Comparison of ENCODE assay signal across 16 mouse cellular contexts in the genomic region with DNA sequence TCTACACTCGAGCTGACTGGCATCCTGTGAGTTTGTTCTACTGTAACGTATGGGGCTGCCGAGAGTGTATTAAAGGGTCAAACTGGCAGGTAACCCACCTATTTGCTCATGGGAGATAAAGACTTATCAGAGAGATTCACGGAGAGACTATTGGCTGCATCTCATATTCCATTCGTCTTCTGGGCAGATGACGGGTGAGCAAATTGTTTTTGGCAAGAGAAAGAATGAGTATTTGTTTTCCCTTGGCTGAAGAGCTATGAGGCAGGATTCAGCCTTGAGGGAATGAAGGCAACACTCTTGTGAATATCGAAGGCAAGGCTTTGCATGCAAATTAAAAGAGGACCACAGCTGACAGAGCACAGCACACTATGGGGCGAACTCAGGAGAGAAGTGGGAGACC. TPM values are rescaled to one million over a fixed set of nuclear protein-coding genes. Genes with fewer than 3 reads are reported as not detected.
A peak's percentile ranks its signal among the peaks of the same experiment; 100 is the strongest.
DNase-seq lines count a peak whose midpoint lies in the region; ATAC-seq lines count a peak whose summit lies in the region.
"Had no signal": no experiment of that assay in that cellular context is flagged by ENCODE, and none has a peak within 500 bp of the region (broad histone marks: within the 10 kb centered on the region; RNA-seq: fewer than 3 reads in every experiment).

No protein-coding gene starts in this region.

- no peak overlapping the region for H3K9ac ChIP-seq in heart, embryonic 16.5 days (ENCODE audit: low read length)
- H3K9ac ChIP-seq in heart, embryonic 12.5 days, result no peak overlapping the region
- H3K9ac ChIP-seq: embryonic facial prominence, embryonic 15.5 days had no signal

- no peaks in the 10 kb centered on the region for H3K27me3 ChIP-seq in heart, embryonic 16.5 days (ENCODE audit: control insufficient read depth, insufficient read depth, low read length)
- H3K27me3 ChIP-seq in heart, embryonic 12.5 days (replicated peaks), result no peaks in the 10 kb centered on the region
- H3K27me3 ChIP-seq: embryonic facial prominence, embryonic 15.5 days had no signal

- peak; percentile 23 to 44 for DNase-seq in adrenal gland, postnatal 36 days
- no peak for DNase-seq in adrenal gland, postnatal 4 days (ENCODE audit: low spot score in 2 of 2)
- peak; percentile 28 for DNase-seq in left cerebral cortex, adult 11 months (ENCODE audit: low spot score)
- DNase-seq in left cerebral cortex, adult 9 months (ENCODE audit: low spot score in 2 of 2), result no peak
- peak; percentile 25 for DNase-seq in adipocyte (ENCODE audit: low spot score)
- no peak for DNase-seq in c-Kit-positive CD71-positive TER-119-positive erythroid progenitor cells, embryonic 14.5 days (ENCODE audit: low spot score)
- DNase-seq: B cell, adult 2 months; cerebellum, adult 11-12 months; heart, adult 11 months; kidney, adult 8-10 months; lung, adult 18-20 months; spleen, adult 18-20 months had no signal

- ATAC-seq in heart, embryonic 16.5 days (replicated peaks; ENCODE audit: extremely low read depth, insufficient read depth, low FRiP score), result no peak
- ATAC-seq in heart, embryonic 12.5 days (ENCODE audit: insufficient number of reproducible peaks, low FRiP score), result no peak

- no peaks in the 10 kb centered on the region for H3K36me3 ChIP-seq in heart, embryonic 16.5 days (ENCODE audit: control insufficient read depth, insufficient read depth)
- H3K36me3 ChIP-seq in heart, embryonic 12.5 days, result no peaks in the 10 kb centered on the region
- H3K36me3 ChIP-seq: embryonic facial prominence, embryonic 15.5 days; G1E had no signal

- H3K27ac ChIP-seq in heart, embryonic 16.5 days (ENCODE audit: low read length), result peak overlapping the region; percentile 46
- no peak overlapping the region for H3K27ac ChIP-seq in heart, embryonic 12.5 days (ENCODE audit: poor library complexity, severe bottlenecking)
- H3K27ac ChIP-seq: embryonic facial prominence, embryonic 15.5 days had no signal

- H3K4me1 ChIP-seq in heart, embryonic 16.5 days (ENCODE audit: control insufficient read depth, insufficient read depth, low read length), result peaks cover 14% of the 10 kb centered on the region
- peaks cover 15% of the 10 kb centered on the region for H3K4me1 ChIP-seq in heart, embryonic 12.5 days (replicated peaks)
- H3K4me1 ChIP-seq: embryonic facial prominence, embryonic 15.5 days had no signal

- WGBS in heart, embryonic 16.5 days, result 61% methylated on average over 8 of the region's 8 CpGs
- WGBS in heart, embryonic 12.5 days, result 75% methylated on average over 8 of the region's 8 CpGs

- no peak overlapping the region for H3K4me3 ChIP-seq in heart, embryonic 16.5 days (ENCODE audit: low read length)
- no peak overlapping the region for H3K4me3 ChIP-seq in heart, embryonic 12.5 days
- H3K4me3 ChIP-seq: embryonic facial prominence, embryonic 15.5 days had no signal

- no peaks in the 10 kb centered on the region for H3K9me3 ChIP-seq in heart, embryonic 16.5 days (replicated peaks; ENCODE audit: control insufficient read depth, low read length)
- H3K9me3 ChIP-seq in heart, embryonic 12.5 days (replicated peaks), result no peaks in the 10 kb centered on the region
- H3K9me3 ChIP-seq: embryonic facial prominence, embryonic 15.5 days; G1E had no signal

- H3K4me2 ChIP-seq in heart, embryonic 16.5 days (ENCODE audit: low read depth, low read length), result peak overlapping the region; percentile 6; the same call in 1 of the 2 replicates
- H3K4me2 ChIP-seq in heart, embryonic 12.5 days, result no peak overlapping the region
- H3K4me2 ChIP-seq: embryonic facial prominence, embryonic 15.5 days had no signal

RNA-seq across cellular contexts. Expression of gene Zfp366, which starts 4.0 kb away (rescaled TPM):
- total RNA-seq in adrenal gland, postnatal 36 days (2021), result 10 to 100 TPM in 1 of 2 experiments, 1 to 10 TPM in 1; 3.4 to 10.1 TPM
- 1 to 10 TPM; 4.8 to 6.9 TPM for total RNA-seq in adrenal gland, postnatal 4 days (2021)
- polyA plus RNA-seq in heart, embryonic 16.5 days (2015; fragmentation: Nextera tagmentation; extraction: Ambion mirVana), result 0.66 and 0.75 TPM in 2 replicates
- 0.12 and 0.36 TPM in 2 replicates for polyA plus RNA-seq in heart, embryonic 12.5 days (2016; fragmentation: Nextera tagmentation; extraction: Ambion mirVana)
- polyA plus RNA-seq: G1E had no signal

Comparison
In these comparisons a context has a peak if more than half of its experiments do, and no peak if none do; other contexts are left out.
1. DNase-seq: peak in adrenal gland, postnatal 36 days (2 of 2), left cerebral cortex, adult 11 months (single experiment) and adipocyte (single experiment); none in adrenal gland, postnatal 4 days (0 of 2), left cerebral cortex, adult 9 months (0 of 2) and c-Kit-positive CD71-positive TER-119-positive erythroid progenitor cells, embryonic 14.5 days (single experiment).